In genomic region chr9:114636751-114637150, GRCm38 (mm10) we compare ENCODE assay signal across 21 mouse cellular contexts. TPM values are rescaled to one million over a fixed set of nuclear protein-coding genes. Genes with fewer than 3 reads are reported as not detected.
A peak's percentile ranks its signal among the peaks of the same experiment; 100 is the strongest.
DNase-seq lines count a peak whose midpoint lies in the region; ATAC-seq and TF ChIP-seq lines count a peak whose summit lies in the region.
"Had no signal": no experiment of that assay in that cellular context is flagged by ENCODE, and none has a peak within 500 bp of the region (broad histone marks: within the 10 kb centered on the region; RNA-seq: fewer than 3 reads in every experiment).

No protein-coding gene starts in this region.

- no peaks in the 10 kb centered on the region for H3K9me3 ChIP-seq in CH12.LX (replicated peaks; ENCODE audit: low read length)
- H3K9me3 ChIP-seq in ES-E14 (ENCODE audit: control insufficient read depth, insufficient read depth, low read depth, low read length), result no peaks in the 10 kb centered on the region
- no peaks in the 10 kb centered on the region for H3K9me3 ChIP-seq in hindbrain, embryonic 11.5 days (ENCODE audit: control insufficient read depth, low read length)
- H3K9me3 ChIP-seq: embryonic facial prominence, embryonic 12.5 days; forebrain, embryonic 13.5 days; forebrain, embryonic 15.5 days had no signal

- peak overlapping the region; percentile 23 for H3K4me2 ChIP-seq in CH12.LX (ENCODE audit: insufficient read depth, low read depth, poor library complexity, severe bottlenecking)
- H3K4me2 ChIP-seq in hindbrain, embryonic 11.5 days (replicated peaks; ENCODE audit: low read depth, low read length), result no peak overlapping the region
- H3K4me2 ChIP-seq: embryonic facial prominence, embryonic 12.5 days; forebrain, embryonic 13.5 days; forebrain, embryonic 15.5 days had no signal

- no peak overlapping the region for H3K9ac ChIP-seq in CH12.LX (ENCODE audit: insufficient read depth, low read depth)
- peak overlapping the region; percentile 27 for H3K9ac ChIP-seq in ES-E14 (ENCODE audit: insufficient read depth, low read depth, low read length, poor library complexity, severe bottlenecking)
- H3K9ac ChIP-seq in hindbrain, embryonic 11.5 days (ENCODE audit: low read depth, low read length), result no peak overlapping the region
- H3K9ac ChIP-seq: embryonic facial prominence, embryonic 12.5 days; forebrain, embryonic 13.5 days; forebrain, embryonic 15.5 days; forebrain, postnatal 0 days had no signal

- TF ChIP-seq EP300 in CH12.LX (IDR thresholded peaks at IDR 0.05; ENCODE audit: low read length), result no peak

- H3K4me1 ChIP-seq in CH12.LX (ENCODE audit: control insufficient read depth in 1 of 2, insufficient read depth in 2 of 2), result peaks cover 18 to 68% of the 10 kb centered on the region in 2 experiments
- H3K4me1 ChIP-seq in ES-E14 (ENCODE audit: control insufficient read depth in 2 of 2, insufficient read depth in 2 of 2, low read length in 2 of 2, poor library complexity in 1 of 2), result peaks cover 8 to 11% of the 10 kb centered on the region in 2 experiments
- no peaks in the 10 kb centered on the region for H3K4me1 ChIP-seq in hindbrain, embryonic 11.5 days (replicated peaks; ENCODE audit: control insufficient read depth, insufficient read depth, low read length)

- peaks cover 66% of the 10 kb centered on the region for H3K79me2 ChIP-seq in CH12.LX (replicated peaks; ENCODE audit: control insufficient read depth, extremely low read depth, insufficient read depth, poor library complexity, severe bottlenecking)

- H3K36me3 ChIP-seq in CH12.LX (replicated peaks in 1 of 2; ENCODE audit: control insufficient read depth in 1 of 2, insufficient read depth in 1 of 2, low read length in 1 of 2) (peaks cover 0 to 30% of the 10 kb centered on the region in 2 experiments), ES-E14 (ENCODE audit: control insufficient read depth, insufficient read depth, low read length, poor library complexity, severe bottlenecking) (peaks cover 15% of the 10 kb centered on the region; the same call in 1 of the 2 replicates)
- no peaks in the 10 kb centered on the region for H3K36me3 ChIP-seq in hindbrain, embryonic 11.5 days (ENCODE audit: control insufficient read depth, insufficient read depth, low read length)

- DNase-seq in CH12.LX (ENCODE audit: extremely low read depth) (no peak), ES-E14 (ENCODE audit: low read depth, low spot score) (no peak)
- peak; percentile 51 for DNase-seq in brain, adult 2 months (ENCODE audit: low read depth, low spot score)
- no peak for DNase-seq in cerebellum, adult 11 months
- DNase-seq in hindbrain, embryonic 11.5 days (ENCODE audit: low spot score), result no peak
- DNase-seq: adrenal gland, adult 8-10 months; adrenal gland, postnatal 14 days; adrenal gland, postnatal 36 days; B cell, adult 2 months; cerebellum, adult 11-12 months; cerebellum, adult 2 months; cerebellum, adult 9-10 months; cerebellum, postnatal 10 days; cerebellum, postnatal 36 days; embryo, embryonic 11 days; forebrain, postnatal 0 days had no signal

- no peaks in the 10 kb centered on the region for H3K27me3 ChIP-seq in CH12.LX (replicated peaks)
- H3K27me3 ChIP-seq in hindbrain, embryonic 11.5 days (ENCODE audit: control insufficient read depth, insufficient read depth, low read length), result no peaks in the 10 kb centered on the region
- H3K27me3 ChIP-seq: embryonic facial prominence, embryonic 12.5 days; forebrain, embryonic 15.5 days had no signal

- WGBS in hindbrain, embryonic 11.5 days, result 80% methylated on average over 3 of the region's 3 CpGs

- H3K27ac ChIP-seq in CH12.LX (ENCODE audit: insufficient read depth, low read depth) (peak overlapping the region; percentile 44), ES-E14 (ENCODE audit: insufficient read depth, low read depth, low read length, poor library complexity, severe bottlenecking) (peak overlapping the region; percentile 34; the same call in 1 of the 2 replicates)
- H3K27ac ChIP-seq in hindbrain, embryonic 11.5 days (ENCODE audit: low read depth, low read length), result no peak overlapping the region
- H3K27ac ChIP-seq: embryonic facial prominence, embryonic 12.5 days; forebrain, embryonic 13.5 days; forebrain, embryonic 15.5 days had no signal

- no peak for TF ChIP-seq CTCF in CH12.LX (conservative IDR thresholded peaks at IDR 0.05 in 1 of 2, IDR thresholded peaks at IDR 0.05 in 1 of 2; ENCODE audit: low read depth in 2 of 2, low read length in 2 of 2)

- ATAC-seq in hindbrain, embryonic 11.5 days (ENCODE audit: low FRiP score), result no peak
- ATAC-seq: activated CD4-positive, CD25-positive, alpha-beta regulatory T cell, adult 4 months; CD4-positive, CD25-positive, alpha-beta regulatory T cell, adult 4 months; forebrain, embryonic 13.5 days; forebrain, embryonic 15.5 days; forebrain, postnatal 0 days had no signal

- no peak for TF ChIP-seq POLR2A in CH12.LX (IDR thresholded peaks at IDR 0.05; ENCODE audit: low read depth, low read length)

- TF ChIP-seq RAD21 in CH12.LX (IDR thresholded peaks at IDR 0.05; ENCODE audit: low read depth, low read length), result no peak

- in situ Hi-C loops in CH12.LX (cut with MboI; ENCODE audit: low pct_ligation_motif_present, low pct_unique_long_range_greater_than_20kb, low sequenced_read_pairs) (no loop called here), ES-E14 (cut with MboI; ENCODE audit: low sequenced_read_pairs in 2 of 2, unreplicated experiment in 2 of 2) (no loop called here)

- dilution Hi-C loops in CH12.LX (cut with MboI; ENCODE audit: extremely low pct_ligation_motif_present, extremely low pct_unique_long_range_greater_than_20kb, low sequenced_read_pairs), result no loop called here

- H3K4me3 ChIP-seq in CH12.LX (replicated peaks in 1 of 3; ENCODE audit: low read depth in 2 of 3, low read length in 2 of 3, poor library complexity in 1 of 3), result no peak overlapping the region
- H3K4me3 ChIP-seq in ES-E14 (ENCODE audit: insufficient read depth in 1 of 2, low read depth in 1 of 2, low read length in 2 of 2, poor library complexity in 1 of 2, severe bottlenecking in 1 of 2), result peak overlapping the region in 1 of 2 experiments; percentile 7; a peak in 2 of 4 replicates
- no peak overlapping the region for H3K4me3 ChIP-seq in hindbrain, embryonic 11.5 days (ENCODE audit: low read depth, low read length)
- H3K4me3 ChIP-seq: embryonic facial prominence, embryonic 12.5 days; forebrain, embryonic 13.5 days; forebrain, embryonic 15.5 days had no signal

TF ChIP-seq in CH12.LX, 34 proteins besides CTCF, POLR2A, EP300 and RAD21:
- TF ChIP-seq ZMIZ1 (IDR thresholded peaks at IDR 0.05; ENCODE audit: low read depth, low read length) (no peak), KAT2A (IDR thresholded peaks at IDR 0.05; ENCODE audit: insufficient replicate concordance, low read length) (no peak), MXI1 (IDR thresholded peaks at IDR 0.05; ENCODE audit: low read depth, low read length) (peak; percentile 65), MEF2A (IDR thresholded peaks at IDR 0.05; ENCODE audit: borderline replicate concordance, low read depth, low read length) (no peak), ELF1 (IDR thresholded peaks at IDR 0.05; ENCODE audit: low read depth, low read length) (no peak), MAFK (IDR thresholded peaks at IDR 0.05; ENCODE audit: insufficient replicate concordance, low read length) (no peak), MYC (IDR thresholded peaks at IDR 0.05; ENCODE audit: low read depth, low read length) (peak; percentile 92), ETS1 (conservative IDR thresholded peaks at IDR 0.05; ENCODE audit: low read depth, low read length) (no peak), MAZ (IDR thresholded peaks at IDR 0.05; ENCODE audit: low read depth, low read length) (no peak), HCFC1 (IDR thresholded peaks at IDR 0.05; ENCODE audit: low read depth, low read length) (no peak), MAX (IDR thresholded peaks at IDR 0.05; ENCODE audit: low read length) (peak; percentile 84), RCOR1 (conservative IDR thresholded peaks at IDR 0.05; ENCODE audit: low read depth, low read length) (no peak)

TF ChIP-seq in ES-E14, 5 proteins besides CTCF, POLR2A, EP300 and RAD21:
- TF ChIP-seq MAFK (IDR thresholded peaks at IDR 0.05; ENCODE audit: insufficient read depth, low read depth, low read length) (no peak), ZNF384 (IDR thresholded peaks at IDR 0.05; ENCODE audit: low read depth, low read length) (no peak), CHD2 (IDR thresholded peaks at IDR 0.05; ENCODE audit: low read depth, low read length) (no peak), ZC3H11A (IDR thresholded peaks at IDR 0.05; ENCODE audit: borderline replicate concordance, low read depth, low read length) (no peak), HCFC1 (IDR thresholded peaks at IDR 0.05; ENCODE audit: borderline replicate concordance, insufficient read depth, low read length) (no peak)

RNA-seq across cellular contexts. Expression of gene Cnot10, which starts 3.2 kb away (rescaled TPM):
- total RNA-seq in CH12.LX (2012; rRNA removed) (49.4 and 53.5 TPM in 2 replicates), CH12.LX (2014; rRNA removed) (67.8 and 75.3 TPM in 2 replicates), ES-E14 (2012; rRNA removed) (73.0 and 73.4 TPM in 2 replicates)
- 58.3 and 61.4 TPM in 2 replicates for polyA plus RNA-seq in CH12.LX (2012; ENCODE audit: insufficient read length, low read depth)
- 60.7 and 64.2 TPM in 2 replicates for polyA plus RNA-seq in hindbrain, embryonic 11.5 days (2014; fragmentation: Nextera tagmentation; extraction: Ambion mirVana)

RNA-seq across cellular contexts. Expression of gene Dync1li1, which starts 51.8 kb away (rescaled TPM):
- total RNA-seq in CH12.LX (2012; rRNA removed), result 36.3 and 43.6 TPM in 2 replicates
- 57.0 and 63.5 TPM in 2 replicates for total RNA-seq in CH12.LX (2014; rRNA removed)
- 38.1 and 39.0 TPM in 2 replicates for polyA plus RNA-seq in CH12.LX (2012; ENCODE audit: insufficient read length, low read depth)
- total RNA-seq in ES-E14 (2012; rRNA removed), result 50.8 and 63.8 TPM in 2 replicates
- 111 and 129 TPM in 2 replicates for polyA plus RNA-seq in hindbrain, embryonic 11.5 days (2014; fragmentation: Nextera tagmentation; extraction: Ambion mirVana)
